Mouse (Mus musculus) right cerebral cortex, postnatal 10 days (tissue): ENCODE measurements around the gene Dnajc19.

Experiments
- DNase-seq, 2 experiments: peaks; one replicate each; pipeline ENCODE4 v3.0.0; 2021; ENCODE audit warnings: low spot score in 2 of 2

Dnajc19 gene

DNA sequence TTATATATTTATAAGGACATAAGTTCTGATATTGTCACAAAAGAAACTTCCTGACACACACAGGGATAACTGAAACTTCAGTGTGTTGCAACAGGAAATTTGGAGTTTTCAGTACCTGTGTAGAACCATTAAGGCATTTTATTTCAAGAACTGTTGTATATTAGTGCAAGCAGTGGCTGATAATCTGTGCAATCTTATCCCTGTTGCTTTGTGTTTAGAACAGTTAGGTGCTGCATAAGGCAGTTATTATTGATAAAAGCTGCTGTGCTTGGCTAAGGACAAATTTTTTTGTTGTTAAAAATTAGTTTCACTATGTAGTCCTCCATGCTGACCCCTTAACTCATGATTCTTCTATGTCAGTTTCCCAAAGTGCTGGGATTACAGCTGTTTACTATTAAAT, 52.2 kb downstream of the Dnajc19 start:
- no peak for DNase-seq

GRCm38 (mm10) chr3:34021259-34021828, 59.8 kb downstream of the Dnajc19 start:
- no peak for DNase-seq

GRCm38 (mm10) chr3:34020382-34021258, 60.5 kb downstream of the Dnajc19 start:
- DNase-seq: peak; percentile 29 to 30

- peak; percentile 88 to 89 for DNase-seq
Measured at GRCm38 (mm10) chr3:34019540-34020381, 61.4 kb downstream of the Dnajc19 start, which contains the start of gene Fxr1. Gene Fxr1, plus strand, starts transcription at chr3:34019943.

GRCm38 (mm10) chr3:34008191-34008590, 72.9 kb downstream of the Dnajc19 start:
- DNase-seq: no peak

DNA sequence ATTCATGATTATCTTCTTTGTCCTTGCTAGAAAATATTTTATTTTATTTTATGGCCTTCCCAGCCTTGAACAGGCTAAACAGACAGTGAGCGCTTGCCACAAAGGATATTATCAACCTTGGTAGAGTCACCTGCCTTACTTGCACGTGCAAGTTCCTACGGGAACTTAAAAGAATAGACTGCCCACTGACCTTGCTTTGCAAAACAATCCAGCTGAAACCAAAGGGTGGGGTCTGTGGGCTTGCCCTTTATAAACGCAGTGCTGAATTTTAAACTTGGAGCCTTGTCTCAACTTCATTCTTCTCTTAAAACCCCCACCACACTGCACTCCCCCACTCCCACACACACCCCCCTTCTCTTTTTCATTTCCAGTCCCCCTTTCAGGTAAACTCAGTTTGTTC, 73.5 kb downstream of the Dnajc19 start:
- no peak for DNase-seq

- no peak for DNase-seq
Measured at GRCm38 (mm10) chr3:34006824-34007223, 74.3 kb downstream of the Dnajc19 start.

DNA sequence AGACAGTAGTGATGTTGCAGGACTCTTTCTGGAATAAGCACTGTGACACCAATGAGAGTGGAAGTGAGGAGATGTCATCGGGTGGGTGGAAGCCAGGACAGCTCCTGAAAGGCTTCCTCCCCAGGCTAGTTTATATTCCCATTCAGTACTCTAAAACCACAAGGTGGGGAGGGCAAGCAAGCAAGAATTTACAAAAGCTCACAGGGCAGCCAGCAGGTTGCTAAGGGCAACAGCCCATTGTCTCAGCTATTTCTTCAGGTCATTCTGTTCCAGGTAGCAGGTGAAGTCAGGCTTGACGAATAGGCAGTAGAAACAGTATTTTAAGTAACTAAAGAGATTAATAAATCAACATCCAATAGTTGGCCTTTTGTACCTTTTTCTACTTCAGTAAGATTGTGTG, 74.8 kb downstream of the Dnajc19 start:
- DNase-seq: no peak
